Mouse (Mus musculus) CH12.LX (cell line): ENCODE measurements around the gene Ndufa11. TPM values are rescaled to one million over a fixed set of nuclear protein-coding genes. Genes with fewer than 3 reads are reported as not detected.
A peak's percentile ranks its signal among the peaks of the same experiment; 100 is the strongest.

Experiments used
- DNase-seq: peaks from one replicate; pipeline ENCODE4 v3.0.0-alpha.2; 2013; ENCODE audit errors: extremely low read depth
- H3K27ac ChIP-seq: 2 replicates; pipeline ENCODE4 v1.5.1; 2012; ENCODE audit warnings: low read depth, mild to moderate bottlenecking, control low read depth, moderate library complexity; ENCODE audit not compliant: insufficient read depth
- H3K27me3 ChIP-seq: replicated peaks from 2 replicates; pipeline ENCODE3; 2012; ENCODE audit warnings: inconsistent platforms
- H3K36me3 ChIP-seq, 2 experiments: replicated peaks in 1 of 2; 2 replicates each; pipeline versions ENCODE3 to v1.6.1; 2012; ENCODE audit warnings: inconsistent platforms in 1 of 2, low read length in 1 of 2, mild to moderate bottlenecking in 1 of 2, mixed read lengths in 1 of 2, moderate library complexity in 1 of 2; ENCODE audit not compliant: control insufficient read depth in 1 of 2, insufficient read depth in 1 of 2
- H3K4me1 ChIP-seq, 2 experiments: 2 replicates each; pipeline ENCODE4 v1.6.1; 2012; ENCODE audit warnings: inconsistent platforms in 1 of 2, moderate library complexity in 1 of 2; ENCODE audit not compliant: insufficient read depth in 2 of 2, control insufficient read depth in 1 of 2
- H3K4me2 ChIP-seq: 2 replicates; pipeline ENCODE4 v1.6.1; 2012; ENCODE audit warnings: low read depth, mild to moderate bottlenecking, control low read depth; ENCODE audit not compliant: poor library complexity, insufficient read depth, severe bottlenecking
- H3K4me3 ChIP-seq, 3 experiments: fragments of 150-350 bp in 1 of 3; sonication (generic) in 1 of 3; replicated peaks in 1 of 3; 2 replicates each; pipeline versions ENCODE3 to v1.5.1; 2011 to 2012; ENCODE audit warnings: low read depth in 2 of 3, low read length in 2 of 3, mild to moderate bottlenecking in 2 of 3, moderate library complexity in 2 of 3, control low read depth in 1 of 3, improper control_type of control experiment in 1 of 3, inconsistent platforms in 1 of 3, mixed read lengths in 1 of 3; ENCODE audit not compliant: poor library complexity in 1 of 3
- H3K79me2 ChIP-seq: replicated peaks from 2 replicates; pipeline ENCODE4 v1.6.1; 2012; ENCODE audit warnings: mild to moderate bottlenecking, moderate library complexity; ENCODE audit not compliant: control insufficient read depth, poor library complexity, insufficient read depth, severe bottlenecking; ENCODE audit errors: extremely low read depth
- H3K9ac ChIP-seq: 2 replicates; pipeline ENCODE4 v1.6.1; 2012; ENCODE audit warnings: low read depth, mild to moderate bottlenecking, control low read depth, moderate library complexity; ENCODE audit not compliant: insufficient read depth
- H3K9me3 ChIP-seq: replicated peaks from 2 replicates; pipeline ENCODE3; 2012; ENCODE audit warnings: low read length, inconsistent platforms, mixed read lengths
- BHLHE40 ChIP-seq: IDR thresholded peaks from 2 replicates; pipeline ENCODE4 v1.6.1; 2011; ENCODE audit warnings: mild to moderate bottlenecking, low read depth, low read length, improper control_type of control experiment
- CHD1 ChIP-seq: IDR thresholded peaks from 2 replicates; pipeline ENCODE4 v1.6.1; 2012; ENCODE audit warnings: low read depth, low read length, improper control_type of control experiment, inconsistent platforms
- CHD2 ChIP-seq: IDR thresholded peaks from 2 replicates; pipeline ENCODE4 v1.6.1; 2011; ENCODE audit warnings: low read length, improper control_type of control experiment
- CTCF ChIP-seq, 2 experiments: IDR thresholded peaks in 1 of 2; conservative IDR thresholded peaks in 1 of 2; 2 replicates each; pipeline ENCODE4 v1.5.1; 2011 to 2012; ENCODE audit warnings: low read depth in 2 of 2, low read length in 2 of 2, improper control_type of control experiment in 1 of 2, inconsistent platforms in 1 of 2, mild to moderate bottlenecking in 1 of 2, moderate library complexity in 1 of 2
- ELF1 ChIP-seq: IDR thresholded peaks from 2 replicates; pipeline ENCODE4 v1.6.1; 2014; ENCODE audit warnings: low read depth, mild to moderate bottlenecking, inconsistent platforms, low read length, improper control_type of control experiment
- GABPA ChIP-seq: IDR thresholded peaks from 2 replicates; pipeline ENCODE4 v1.6.1; 2012; ENCODE audit warnings: low read depth, low read length, improper control_type of control experiment, inconsistent platforms; ENCODE audit not compliant: insufficient replicate concordance
- HCFC1 ChIP-seq: IDR thresholded peaks from 2 replicates; pipeline ENCODE4 v1.6.1; 2012; ENCODE audit warnings: low read depth, mild to moderate bottlenecking, inconsistent platforms, low read length, improper control_type of control experiment
- JUND ChIP-seq: conservative IDR thresholded peaks from 2 replicates; pipeline ENCODE4 v1.6.1; 2011; ENCODE audit warnings: low read depth, low read length, improper control_type of control experiment
- KAT2A ChIP-seq: IDR thresholded peaks from 2 replicates; pipeline ENCODE4 v1.6.1; 2012; ENCODE audit warnings: low read length, improper control_type of control experiment, inconsistent platforms; ENCODE audit not compliant: insufficient replicate concordance
- MAFK ChIP-seq: IDR thresholded peaks from 2 replicates; pipeline ENCODE4 v1.6.1; 2011; ENCODE audit warnings: low read length, improper control_type of control experiment; ENCODE audit not compliant: insufficient replicate concordance
- MAX ChIP-seq: IDR thresholded peaks from 2 replicates; pipeline ENCODE4 v1.6.1; 2011; ENCODE audit warnings: low read length, improper control_type of control experiment
- MAZ ChIP-seq: IDR thresholded peaks from 2 replicates; pipeline ENCODE4 v1.6.1; 2012; ENCODE audit warnings: low read depth, mild to moderate bottlenecking, inconsistent platforms, low read length, improper control_type of control experiment, moderate library complexity
- MEF2A ChIP-seq: IDR thresholded peaks from 2 replicates; pipeline ENCODE4 v1.6.1; 2014; ENCODE audit warnings: low read depth, mild to moderate bottlenecking, inconsistent platforms, low read length, improper control_type of control experiment, borderline replicate concordance
- MXI1 ChIP-seq: IDR thresholded peaks from 2 replicates; pipeline ENCODE4 v1.6.1; 2011; ENCODE audit warnings: mild to moderate bottlenecking, low read depth, low read length, improper control_type of control experiment
- NELFE ChIP-seq: IDR thresholded peaks from 2 replicates; pipeline ENCODE4 v1.6.1; 2011; ENCODE audit warnings: low read depth, low read length, improper control_type of control experiment
- PAX5 ChIP-seq: IDR thresholded peaks from 2 replicates; pipeline ENCODE4 v1.6.1; 2012; ENCODE audit warnings: low read length, inconsistent platforms, mixed read lengths
- POLR2AphosphoS2 ChIP-seq: IDR thresholded peaks from 2 replicates; pipeline ENCODE4 v1.6.1; 2011; ENCODE audit warnings: low read depth, low read length, improper control_type of control experiment
- RAD21 ChIP-seq: IDR thresholded peaks from 2 replicates; pipeline ENCODE4 v1.6.1; 2011; ENCODE audit warnings: low read depth, mild to moderate bottlenecking, low read length, improper control_type of control experiment, moderate library complexity
- RCOR1 ChIP-seq: conservative IDR thresholded peaks from 2 replicates; pipeline ENCODE4 v1.6.1; 2012; ENCODE audit warnings: low read depth, mild to moderate bottlenecking, inconsistent platforms, low read length, improper control_type of control experiment
- SIN3A ChIP-seq: IDR thresholded peaks from 2 replicates; pipeline ENCODE4 v1.6.1; 2012; ENCODE audit warnings: low read length, improper control_type of control experiment, inconsistent platforms
- TBP ChIP-seq: conservative IDR thresholded peaks from 2 replicates; pipeline ENCODE4 v1.6.1; 2011; ENCODE audit warnings: low read depth, low read length, improper control_type of control experiment
- TCF12 ChIP-seq: IDR thresholded peaks from 2 replicates; pipeline ENCODE4 v1.6.1; 2014; ENCODE audit warnings: low read depth, mild to moderate bottlenecking, inconsistent platforms, low read length, improper control_type of control experiment
- USF2 ChIP-seq: conservative IDR thresholded peaks from 2 replicates; pipeline ENCODE4 v1.6.1; 2011; ENCODE audit warnings: low read depth, low read length, improper control_type of control experiment
- ZKSCAN1 ChIP-seq: IDR thresholded peaks from 2 replicates; pipeline ENCODE4 v1.6.1; 2012; ENCODE audit warnings: low read depth, inconsistent platforms, low read length, improper control_type of control experiment, borderline replicate concordance
- ZMIZ1 ChIP-seq: IDR thresholded peaks from 2 replicates; pipeline ENCODE4 v1.6.1; 2012; ENCODE audit warnings: low read depth, mild to moderate bottlenecking, inconsistent platforms, low read length, improper control_type of control experiment
- dilution Hi-C: fragments of 300-500 bp; cut with MboI; formaldehyde crosslinking; loops from 2 replicates; pipeline ENCODE4 v1.14.3; 2020; ENCODE audit warnings: low sequenced_read_pairs; ENCODE audit not compliant: extremely low pct_unique_long_range_greater_than_20kb, extremely low pct_ligation_motif_present
- in situ Hi-C: fragments of 300-500 bp; cut with MboI; formaldehyde crosslinking; loops from 3 replicates; pipeline ENCODE4 v1.14.3; 2019; ENCODE audit warnings: low sequenced_read_pairs, low pct_ligation_motif_present, low pct_unique_long_range_greater_than_20kb, mixed read lengths
- polyA plus RNA-seq: library from polyadenylated mRNA; unstranded; fragments of >175 nt; gene quantifications from 2 replicates; pipeline ENCODE4 v1.2.1, GENCODE M21; 2012; ENCODE audit warnings: low read depth; ENCODE audit not compliant: insufficient read length
- total RNA-seq, 2 experiments: library from RNA; depleted of rRNA; stranded (reverse); fragments of 300-350 nt in 1 of 2; fragments of >200 nt in 1 of 2; gene quantifications; 2 replicates each; pipeline ENCODE4 v1.2.3; 2012 to 2014

The Ndufa11 gene
- total and polyA plus RNA-seq, 3 experiments: 124 to 201 (median 155) TPM

- H3K9me3 ChIP-seq: no peaks in the 10 kb centered on the region
- peaks cover 15 to 36% of the 10 kb centered on the region in 2 experiments for H3K4me1 ChIP-seq
- H3K4me3 ChIP-seq: no peak overlapping the region
- peaks cover 30 to 56% of the 10 kb centered on the region in 2 experiments for H3K36me3 ChIP-seq
- peaks cover 14% of the 10 kb centered on the region for H3K79me2 ChIP-seq
- dilution Hi-C loops (no loop called here), in situ Hi-C loops (no loop called here)
- H3K4me2 ChIP-seq: no peak overlapping the region
- DNase-seq: no peak
- no peak overlapping the region for H3K9ac ChIP-seq
- peaks cover under 1% of the 10 kb centered on the region for H3K27me3 ChIP-seq
- TF ChIP-seq PAX5 (no peak), CTCF (conservative IDR thresholded peaks at IDR 0.05 in 1 of 2, IDR thresholded peaks at IDR 0.05 in 1 of 2; ENCODE audit: low read depth in 2 of 2, low read length in 2 of 2) (peak in 1 of 2 experiments; percentile 15; a peak in 1 of 4 replicates), USF2 (no peak), TCF12 (no peak), JUND (no peak), CHD2 (no peak), NELFE (no peak)
- no peak overlapping the region for H3K27ac ChIP-seq
Observed at GRCm38 (mm10) chr17:56723419-56724161, 6.0 kb downstream of the Ndufa11 start.

- dilution Hi-C loops: no loop called here
- Histone ChIP-seq H3K4me3 (peak overlapping the region in 1 of 3 experiments; percentile 3), H3K4me2 (peak overlapping the region; percentile 5; the same call in 1 of the 2 replicates)
Observed at GRCm38 (mm10) chr17:56727029-56727649, 9.6 kb downstream of the Ndufa11 start.

More at GRCm38 (mm10) chr17:56727029-56727649, 9.6 kb downstream of the Ndufa11 start:
- TF ChIP-seq GABPA: no peak
- TF ChIP-seq ZMIZ1: no peak
- TF ChIP-seq HCFC1: no peak
- TF ChIP-seq POLR2AphosphoS2: no peak
- peak; percentile 51; the same call in 1 of the 2 replicates for TF ChIP-seq BHLHE40
- TF ChIP-seq MEF2A: no peak
- no peak for TF ChIP-seq MAFK
- TF ChIP-seq SIN3A: 0 out of 2 replicates have a peak, but pooled peaks have one; percentile 29
- TF ChIP-seq TBP: no peak
- TF ChIP-seq RCOR1: no peak
- peak; percentile 51; the same call in 1 of the 2 replicates for TF ChIP-seq TCF12
- no peak for TF ChIP-seq RAD21
- TF ChIP-seq ZKSCAN1: no peak
- no peak for TF ChIP-seq MXI1
- no peak for TF ChIP-seq CTCF (conservative IDR thresholded peaks at IDR 0.05 in 1 of 2, IDR thresholded peaks at IDR 0.05 in 1 of 2; ENCODE audit: low read depth in 2 of 2, low read length in 2 of 2)
- no peak for TF ChIP-seq CHD2
- no peak for TF ChIP-seq MAX
- no peak for TF ChIP-seq KAT2A
- TF ChIP-seq USF2: no peak
- TF ChIP-seq ELF1: no peak
- TF ChIP-seq NELFE: no peak
- TF ChIP-seq CHD1: no peak
- TF ChIP-seq MAZ: 0 out of 2 replicates have a peak, but pooled peaks have one; percentile 13
- H3K9me3 ChIP-seq: no peaks in the 10 kb centered on the region
- in situ Hi-C loops: no loop called here
- no peak overlapping the region for H3K9ac ChIP-seq
- peaks cover 29% of the 10 kb centered on the region for H3K27me3 ChIP-seq
- peaks cover 6 to 24% of the 10 kb centered on the region in 2 experiments for H3K4me1 ChIP-seq
- no peak overlapping the region for H3K27ac ChIP-seq
- H3K79me2 ChIP-seq: no peaks in the 10 kb centered on the region
- no peak for DNase-seq
- H3K36me3 ChIP-seq: peaks cover 14 to 26% of the 10 kb centered on the region in 2 experiments
